Mouse (Mus musculus): ENCODE measurements around the gene Nudt16l1.

GRCm38 (mm10) chr16:4922481-4922880 is 16.1 kb upstream of the Nudt16l1 start:
- TF ChIP-seq CTCF (IDR thresholded peaks at IDR 0.05; ENCODE audit: low read depth, low read length), result no peak
- TF ChIP-seq POLR2A (IDR thresholded peaks at IDR 0.05; ENCODE audit: extremely low read depth, insufficient read depth, low read length), result no peak

Measured in liver, adult 2 months (tissue).